In the genomic region with DNA sequence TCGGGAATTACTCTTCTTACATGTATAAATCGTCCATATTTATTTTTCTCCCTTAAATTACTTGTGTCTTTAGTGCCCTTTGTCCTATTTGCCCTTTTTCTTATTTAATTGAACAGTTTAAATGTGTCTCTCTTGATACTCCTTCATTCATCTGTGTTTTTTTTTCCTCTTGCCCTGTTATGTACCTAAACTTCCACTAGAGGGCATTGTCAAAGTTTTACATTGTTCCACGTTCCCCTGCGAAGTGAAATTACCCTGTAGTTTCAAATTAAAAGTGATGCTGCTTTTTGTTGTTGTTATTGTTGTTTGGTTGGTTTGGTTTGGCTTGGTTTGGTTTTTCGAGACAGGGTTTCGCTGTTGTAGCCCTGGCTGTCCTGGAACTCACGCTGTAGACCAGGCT, we compare ENCODE assay signal across 16 mouse cellular contexts. TPM values are rescaled to one million over a fixed set of nuclear protein-coding genes. Genes with fewer than 3 reads are reported as not detected.
A peak's percentile ranks its signal among the peaks of the same experiment; 100 is the strongest.
DNase-seq lines count a peak whose midpoint lies in the region; ATAC-seq and TF ChIP-seq lines count a peak whose summit lies in the region.
"Had no signal": no experiment of that assay in that cellular context is flagged by ENCODE, and none has a peak within 500 bp of the region (broad histone marks: within the 10 kb centered on the region; RNA-seq: fewer than 3 reads in every experiment).

No protein-coding gene starts in this region.

- in situ Hi-C loops in ES-E14 (cut with MboI; ENCODE audit: low sequenced_read_pairs in 2 of 2, unreplicated experiment in 2 of 2): no loop called here

- H3K27ac ChIP-seq in left cerebral cortex, adult 2 months: no peak overlapping the region
- no peak overlapping the region for H3K27ac ChIP-seq in ES-E14 (ENCODE audit: insufficient read depth, low read depth, low read length, poor library complexity, severe bottlenecking)
- H3K27ac ChIP-seq in limb, embryonic 10.5 days: no peak overlapping the region
- H3K27ac ChIP-seq: limb, embryonic 13.5 days; macrophage had no signal

- WGBS in limb, embryonic 10.5 days: 80% methylated on average over 7 of the region's 7 CpGs

- TF ChIP-seq CTCF in left cerebral cortex, adult 2 months (IDR thresholded peaks at IDR 0.05): peak; percentile 54

- peaks cover 0 to 10% of the 10 kb centered on the region in 2 experiments; a peak in 1 of 4 replicates for H3K4me1 ChIP-seq in ES-E14 (ENCODE audit: control insufficient read depth in 2 of 2, insufficient read depth in 2 of 2, low read length in 2 of 2, poor library complexity in 1 of 2)
- H3K4me1 ChIP-seq in limb, embryonic 10.5 days: peaks cover 3% of the 10 kb centered on the region; the same call in 1 of the 2 replicates

- ATAC-seq in megakaryocyte progenitor cell, adult 5-6 weeks (replicated peaks; ENCODE audit: poor library complexity): peak; percentile 30; the same call in 1 of the 2 replicates

- no peak overlapping the region for H3K9ac ChIP-seq in ES-E14 (ENCODE audit: insufficient read depth, low read depth, low read length, poor library complexity, severe bottlenecking)
- H3K9ac ChIP-seq: limb, embryonic 13.5 days had no signal

- peak; percentile 36 for DNase-seq in embryo, embryonic 10.5 days (ENCODE audit: low spot score)
- no peak for DNase-seq in embryo, embryonic 11 days
- DNase-seq in left cerebral cortex, adult 2 months (ENCODE audit: extremely low spot score in 1 of 2, low spot score in 2 of 2): no peak
- no peak for DNase-seq in left cerebral cortex, postnatal 14 days (ENCODE audit: low spot score in 2 of 2)
- DNase-seq in ES-E14 (ENCODE audit: low read depth, low spot score): peak; percentile 22
- DNase-seq in natural killer cell, adult 2 months (ENCODE audit: low spot score in 2 of 2): no peak
- no peak for DNase-seq in limb, embryonic 10.5 days (ENCODE audit: low spot score)
- DNase-seq: B cell, adult 2 months; cerebellum, postnatal 36 days; heart, postnatal 10 days; kidney, adult 11 months; right cerebral cortex, postnatal 14 days had no signal

- no peaks in the 10 kb centered on the region for H3K27me3 ChIP-seq in limb, embryonic 10.5 days (ENCODE audit: low read depth, poor library complexity, severe bottlenecking)
- H3K27me3 ChIP-seq: limb, embryonic 13.5 days had no signal

- peaks cover 12% of the 10 kb centered on the region for H3K36me3 ChIP-seq in ES-E14 (ENCODE audit: control insufficient read depth, insufficient read depth, low read length, poor library complexity, severe bottlenecking)
- peaks cover 41% of the 10 kb centered on the region for H3K36me3 ChIP-seq in limb, embryonic 10.5 days

- intact Hi-C loops in left cerebral cortex, adult 2 months (cut with DNase I): loop anchor here (2.0 kb wide), 1 partner anchor 1292 kb away; no protein-coding TSS in a partner anchor
- intact Hi-C loops in left cerebral cortex, postnatal 14 days (cut with DNase I): no loop called here

- no peaks in the 10 kb centered on the region for H3K9me3 ChIP-seq in ES-E14 (ENCODE audit: control insufficient read depth, insufficient read depth, low read depth, low read length)
- no peaks in the 10 kb centered on the region for H3K9me3 ChIP-seq in limb, embryonic 10.5 days (replicated peaks)
- H3K9me3 ChIP-seq: limb, embryonic 13.5 days had no signal

- no peak overlapping the region for H3K4me3 ChIP-seq in left cerebral cortex, adult 2 months
- no peak overlapping the region for H3K4me3 ChIP-seq in ES-E14 (ENCODE audit: insufficient read depth in 1 of 2, low read depth in 1 of 2, low read length in 2 of 2, poor library complexity in 1 of 2, severe bottlenecking in 1 of 2)
- no peak overlapping the region for H3K4me3 ChIP-seq in limb, embryonic 10.5 days
- H3K4me3 ChIP-seq: limb, embryonic 13.5 days; myocyte had no signal

TF ChIP-seq in ES-E14, 5 proteins besides CTCF, POLR2A, EP300 and RAD21:
- TF ChIP-seq MAFK (IDR thresholded peaks at IDR 0.05; ENCODE audit: insufficient read depth, low read depth, low read length): no peak
- TF ChIP-seq HCFC1 (IDR thresholded peaks at IDR 0.05; ENCODE audit: borderline replicate concordance, insufficient read depth, low read length): no peak
- TF ChIP-seq ZC3H11A (IDR thresholded peaks at IDR 0.05; ENCODE audit: borderline replicate concordance, low read depth, low read length): peak; percentile 23; the same call in 1 of the 2 replicates
- TF ChIP-seq ZNF384 (IDR thresholded peaks at IDR 0.05; ENCODE audit: low read depth, low read length): peak; percentile 86

RNA-seq across cellular contexts. Expression of gene Ppa2, which starts 26.5 kb away (rescaled TPM):
- total RNA-seq in left cerebral cortex, adult 2 months (2021): 10 to 100 TPM; 50.0 to 52.5 TPM
- 10 to 100 TPM; 45.8 to 50.8 TPM for total RNA-seq in left cerebral cortex, postnatal 14 days (2021)
- 44.1 and 45.1 TPM in 2 replicates for total RNA-seq in ES-E14 (2012; rRNA removed)
- 74.3 and 77.4 TPM in 2 replicates for total RNA-seq in megakaryocyte progenitor cell, adult 5-6 weeks (2015)
- total RNA-seq in megakaryocyte progenitor cell, adult 5-6 weeks (2017): 70.4 and 79.6 TPM in 2 replicates
- polyA plus RNA-seq in limb, embryonic 10.5 days (2016; fragmentation: Nextera tagmentation; extraction: Ambion mirVana): 81.7 and 95.4 TPM in 2 replicates

Comparison
In these comparisons a context has a peak if more than half of its experiments do, and no peak if none do; other contexts are left out.
1. DNase-seq: peak in embryo, embryonic 10.5 days (single experiment) and ES-E14 (single experiment); none in embryo, embryonic 11 days (single experiment), left cerebral cortex, adult 2 months (0 of 2), left cerebral cortex, postnatal 14 days (0 of 2), natural killer cell, adult 2 months (0 of 2) and limb, embryonic 10.5 days (single experiment).